Mouse (Mus musculus): ENCODE results near the gene Dzank1. TPM values are rescaled to one million over a fixed set of nuclear protein-coding genes. Genes with fewer than 3 reads are reported as not detected.

Gene Dzank1
- total RNA-seq, 2 experiments from 2014 or later: 0.59 to 0.60 TPM

DNA sequence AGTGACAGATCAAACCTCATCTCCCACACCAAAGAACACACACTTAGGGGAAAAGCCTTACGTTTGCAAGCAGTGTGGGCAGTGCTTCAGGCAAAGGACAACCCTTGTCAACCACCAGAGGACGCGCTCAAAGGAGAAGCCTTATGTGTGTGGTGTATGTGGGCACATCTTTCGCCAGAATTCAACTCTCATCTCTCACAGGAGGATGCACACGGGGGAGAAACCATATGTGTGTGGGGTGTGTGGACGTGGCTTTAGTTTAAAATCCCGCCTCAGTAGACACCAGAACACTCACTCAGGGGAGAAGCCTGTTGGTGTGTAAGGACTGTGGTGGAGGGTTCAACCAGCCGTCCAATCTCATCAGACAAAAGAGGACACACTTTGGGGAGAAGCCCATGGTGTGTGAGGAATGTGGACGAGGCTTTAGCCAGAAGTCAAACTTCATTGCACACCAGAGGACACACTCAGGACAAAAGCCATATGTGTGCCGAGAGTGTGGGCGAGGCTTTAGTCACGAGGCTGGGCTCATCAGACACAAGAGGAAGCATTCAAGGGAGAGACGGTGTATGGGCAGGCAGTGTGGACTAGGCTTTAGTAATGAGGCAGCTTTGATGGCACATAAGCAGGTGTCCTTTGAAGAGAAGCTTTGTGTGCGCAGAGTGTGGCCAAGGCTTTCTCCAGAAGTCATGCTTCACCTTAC lies 61.2 kb downstream of the Dzank1 start:
- no peak for DNase-seq

DNA sequence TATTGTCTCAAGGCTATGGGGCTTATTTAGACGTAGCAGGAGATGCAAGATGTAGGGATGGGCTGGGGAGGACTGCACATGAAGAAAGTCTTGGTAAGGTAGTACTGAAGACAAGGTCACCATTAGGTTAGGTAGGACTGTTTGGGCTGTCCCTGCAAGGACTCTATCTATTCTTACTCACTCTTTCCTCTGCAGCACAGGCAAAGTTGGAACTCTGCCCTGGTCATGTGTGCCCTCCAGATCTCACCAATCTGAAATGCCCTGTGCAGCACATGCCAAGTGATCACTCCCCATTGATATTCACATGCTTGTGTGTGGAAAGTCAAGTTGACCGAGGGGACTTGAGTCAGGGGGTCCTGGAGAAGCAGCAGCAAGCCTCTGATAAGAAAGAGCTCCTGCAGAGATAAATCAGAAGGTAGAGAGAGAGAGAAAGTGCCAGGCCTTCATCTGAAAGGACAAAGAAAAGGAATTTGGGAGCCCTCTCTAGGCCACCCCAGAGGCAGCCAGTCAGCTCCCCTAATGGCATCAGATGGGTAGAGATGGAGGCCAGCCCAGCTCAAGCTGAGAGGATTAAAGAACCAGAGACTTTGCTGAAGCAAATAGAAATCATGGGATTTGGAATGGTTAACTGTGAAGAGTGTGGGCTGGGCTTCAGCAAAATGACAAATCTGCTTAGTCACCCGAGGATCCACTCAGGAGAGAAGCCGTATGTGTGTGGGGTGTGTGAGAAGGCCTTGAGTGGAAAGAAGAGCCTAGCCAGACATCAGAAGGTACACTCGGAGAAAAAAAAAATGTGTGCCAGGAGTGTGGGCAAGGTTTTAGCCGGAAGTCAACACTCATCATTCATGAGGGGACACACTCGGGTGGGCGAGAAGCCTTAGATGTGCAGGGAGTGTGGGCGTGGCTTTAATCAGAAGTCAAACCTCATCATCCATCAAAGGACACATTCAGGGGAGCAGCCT lies 62.1 kb downstream of the Dzank1 start:
- DNase-seq: no peak

- DNase-seq: no peak
These were observed 63.0 kb downstream of the Dzank1 start for GRCm38 (mm10) chr2:144464182-144464581.

- peak; percentile 92 to 94 for DNase-seq
These were observed 68.0 kb downstream of the Dzank1 start for GRCm38 (mm10) chr2:144458975-144459754.

DNA sequence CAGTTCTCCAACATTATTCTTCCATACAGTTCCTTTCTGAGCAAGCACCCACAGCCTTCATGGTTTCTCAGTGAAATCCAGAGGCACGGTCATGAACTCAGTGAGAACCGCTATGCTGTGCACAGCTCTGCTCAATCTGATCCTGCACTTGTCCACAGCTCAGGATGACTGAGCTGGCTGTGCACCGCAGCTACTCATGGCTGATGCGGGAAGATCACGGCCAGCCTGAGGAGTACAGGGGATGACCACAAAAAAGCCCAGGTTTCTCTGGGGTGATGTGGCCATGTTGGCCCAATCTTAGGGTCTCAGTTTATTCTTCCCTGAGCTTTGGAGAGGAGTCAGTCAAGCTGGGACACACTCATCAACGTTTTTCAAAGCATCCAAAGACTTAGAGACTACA lies 68.9 kb downstream of the Dzank1 start:
- no peak for DNase-seq

- DNase-seq: peak; percentile 72 to 89
These were observed 74.7 kb downstream of the Dzank1 start for GRCm38 (mm10) chr2:144452364-144453008.

GRCm38 (mm10) chr2:144450378-144450777 lies 76.8 kb downstream of the Dzank1 start:
- no peak for DNase-seq

- no peak for DNase-seq
These were observed 80.7 kb downstream of the Dzank1 start for GRCm38 (mm10) chr2:144446360-144446999.

- peak; percentile 57 to 65 for DNase-seq
These were observed 85.8 kb downstream of the Dzank1 start for GRCm38 (mm10) chr2:144441386-144441915.

DNA sequence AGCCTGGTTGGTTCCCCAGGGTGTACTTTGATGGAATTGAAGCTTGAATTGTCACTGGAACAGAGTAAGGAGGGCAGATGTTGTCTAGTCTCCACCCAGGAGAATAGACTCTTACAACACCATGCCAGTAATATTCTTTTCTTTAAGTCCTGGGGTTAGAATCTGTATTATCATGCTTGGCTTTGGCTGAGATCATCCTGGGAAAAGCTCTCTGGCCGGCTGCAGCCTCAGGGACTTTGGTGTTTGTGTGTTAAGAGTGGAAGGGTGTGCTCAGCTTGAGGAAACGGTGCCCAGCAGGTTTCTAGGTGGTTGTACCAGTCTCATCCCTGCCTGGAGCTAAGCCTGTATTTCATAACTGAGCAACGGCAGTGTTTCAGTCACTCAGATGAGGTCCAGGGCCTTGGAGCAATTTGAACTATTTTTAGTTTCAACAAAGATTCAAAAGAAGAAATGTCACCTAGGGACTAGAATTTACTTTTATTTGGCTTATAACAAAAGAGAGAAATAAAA lies 88.0 kb downstream of the Dzank1 start:
- DNase-seq: no peak

- no peak for DNase-seq
These were observed 88.8 kb downstream of the Dzank1 start for GRCm38 (mm10) chr2:144438424-144438823.

DNA sequence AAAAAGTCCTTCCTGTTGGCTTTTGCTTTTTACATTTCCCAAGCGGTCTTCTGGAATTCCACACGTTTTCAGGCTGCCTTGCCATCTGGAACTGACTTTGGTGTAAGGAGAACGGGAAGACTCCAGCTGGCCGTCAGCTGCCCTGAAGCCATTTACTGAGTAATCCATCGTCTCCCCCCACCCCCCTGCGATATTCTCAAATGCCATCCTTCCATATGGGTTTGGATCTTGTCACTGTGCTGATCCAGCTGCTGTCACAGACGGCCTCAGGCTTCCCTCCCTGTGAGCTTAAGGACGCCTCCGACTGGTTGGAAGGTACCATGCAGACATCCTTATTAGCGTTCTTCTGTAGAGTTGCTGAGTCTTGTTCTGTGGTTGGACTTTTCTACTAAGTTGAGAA lies 91.5 kb downstream of the Dzank1 start:
- DNase-seq: no peak

DNA sequence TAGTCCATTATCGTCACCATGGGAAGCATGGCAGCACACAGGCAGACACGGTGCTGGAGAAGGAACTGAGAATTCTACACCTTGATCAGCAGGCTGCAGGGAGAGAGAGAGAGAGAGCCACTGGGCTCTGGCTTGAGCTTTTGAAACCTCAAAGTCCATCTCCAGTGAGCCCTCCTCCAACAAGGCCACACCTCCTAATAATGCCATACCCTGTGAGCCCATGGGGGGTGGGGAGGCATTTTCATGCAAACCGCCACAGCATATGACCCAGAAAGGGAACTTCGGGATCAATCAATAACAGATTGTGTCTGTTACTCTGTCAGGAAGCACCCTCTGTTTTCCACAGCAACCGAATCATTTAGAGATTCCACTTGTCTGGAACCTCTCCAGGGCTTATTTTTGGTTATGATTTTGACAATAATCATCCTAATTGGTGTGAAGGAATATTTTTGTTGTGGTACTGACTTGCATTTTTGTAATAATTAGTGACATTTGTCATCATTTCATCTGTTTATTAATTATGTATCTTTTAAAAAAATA lies 95.9 kb downstream of the Dzank1 start:
- no peak for DNase-seq

DNA sequence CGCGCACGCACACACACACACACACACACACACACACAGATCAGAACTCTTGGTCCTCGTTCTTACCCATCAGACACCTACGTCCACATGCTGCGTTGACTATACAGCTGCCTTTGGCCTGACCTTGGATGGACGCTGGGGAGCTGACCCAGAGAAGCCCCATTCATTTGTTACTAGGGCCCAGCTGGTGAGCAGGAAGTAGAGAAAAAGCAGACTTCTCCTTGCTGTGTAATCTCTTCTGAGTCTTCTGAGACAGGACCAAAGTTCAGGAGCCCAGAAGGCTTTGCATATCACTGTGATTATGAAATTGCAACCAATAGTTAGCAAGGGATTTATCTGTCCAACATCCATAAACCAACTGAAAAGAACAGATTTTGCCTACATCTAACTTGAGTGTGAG lies 98.0 kb downstream of the Dzank1 start:
- no peak for DNase-seq

GRCm38 (mm10) chr2:144428659-144429058 lies 98.6 kb downstream of the Dzank1 start:
- no peak for DNase-seq

DNA sequence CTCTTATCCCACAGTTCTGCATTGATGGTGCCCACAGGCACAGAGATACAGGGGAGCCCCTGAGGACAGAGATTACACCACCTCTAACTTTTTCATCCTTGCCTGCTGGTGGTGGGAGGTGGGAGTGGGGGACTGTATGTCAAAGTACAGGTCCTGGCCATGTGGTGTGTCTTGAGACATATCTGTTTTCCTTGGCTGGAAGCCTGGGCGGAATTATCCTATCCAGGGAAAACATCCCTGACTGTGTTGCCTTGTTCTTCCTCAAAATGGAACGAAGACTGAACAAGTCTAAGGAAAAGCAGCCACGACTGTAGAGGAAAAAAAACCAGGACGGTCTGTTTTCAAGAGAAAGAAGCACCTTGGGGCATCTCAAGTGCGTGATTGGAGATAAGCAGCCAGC lies 99.4 kb downstream of the Dzank1 start:
- peak in 1 of 2 experiments; percentile 7 for DNase-seq

- DNase-seq: no peak
These were observed 101.5 kb downstream of the Dzank1 start for GRCm38 (mm10) chr2:144425761-144426160.

DNA sequence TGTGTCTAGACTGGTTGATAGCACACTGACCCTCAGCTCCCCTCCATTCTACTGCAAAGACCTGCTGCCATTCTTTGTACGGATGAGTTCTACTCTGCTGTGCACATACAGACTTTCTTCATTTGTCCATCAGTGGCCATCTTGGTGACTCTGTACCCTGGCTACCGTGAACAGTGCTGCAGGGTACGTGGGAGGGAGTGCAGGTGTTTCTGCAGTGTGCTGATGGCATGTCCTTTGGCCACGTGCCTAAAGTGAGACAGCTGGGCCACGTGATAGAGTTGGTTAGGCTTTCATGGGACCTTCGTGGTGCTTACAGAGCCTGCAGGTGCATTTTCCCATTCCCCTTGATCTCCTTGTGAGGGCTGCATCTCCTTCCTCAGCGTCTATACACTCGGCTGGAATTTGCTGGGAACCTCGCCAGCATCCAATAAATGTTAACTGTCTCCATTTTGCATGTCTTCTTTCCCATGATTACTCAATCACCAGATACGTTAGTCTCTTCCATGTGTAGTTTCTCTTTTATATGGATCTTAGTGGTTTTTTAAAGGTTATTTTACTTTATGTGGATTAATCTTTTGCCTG lies 105.0 kb downstream of the Dzank1 start:
- no peak for DNase-seq
